Mouse (Mus musculus): ENCODE results near the gene Vmn1r75.

The Vmn1r75 gene

GRCm38 (mm10) chr7:11874330-11874729 lies at the start of gene Vmn1r75:
TSS of gene Vmn1r75 (plus strand) at chr7:11874630.
- no peak for DNase-seq (ENCODE audit: low read depth, low spot score)

- no peak for DNase-seq (ENCODE audit: low read depth, low spot score)
These were observed 40.8 kb upstream of the Vmn1r75 start, which contains the start of gene Vmn1r74 for GRCm38 (mm10) chr7:11833680-11834079. TSS of gene Vmn1r74 (plus strand) at chr7:11833980.

All from A20 (cell line).